Mouse (Mus musculus): ENCODE results near the gene Slc25a43. TPM values are rescaled to one million over a fixed set of nuclear protein-coding genes. Genes with fewer than 3 reads are reported as not detected.

Gene Slc25a43
- polyA plus RNA-seq, 1 experiment from 2014 or later, result 1.5 TPM

DNA sequence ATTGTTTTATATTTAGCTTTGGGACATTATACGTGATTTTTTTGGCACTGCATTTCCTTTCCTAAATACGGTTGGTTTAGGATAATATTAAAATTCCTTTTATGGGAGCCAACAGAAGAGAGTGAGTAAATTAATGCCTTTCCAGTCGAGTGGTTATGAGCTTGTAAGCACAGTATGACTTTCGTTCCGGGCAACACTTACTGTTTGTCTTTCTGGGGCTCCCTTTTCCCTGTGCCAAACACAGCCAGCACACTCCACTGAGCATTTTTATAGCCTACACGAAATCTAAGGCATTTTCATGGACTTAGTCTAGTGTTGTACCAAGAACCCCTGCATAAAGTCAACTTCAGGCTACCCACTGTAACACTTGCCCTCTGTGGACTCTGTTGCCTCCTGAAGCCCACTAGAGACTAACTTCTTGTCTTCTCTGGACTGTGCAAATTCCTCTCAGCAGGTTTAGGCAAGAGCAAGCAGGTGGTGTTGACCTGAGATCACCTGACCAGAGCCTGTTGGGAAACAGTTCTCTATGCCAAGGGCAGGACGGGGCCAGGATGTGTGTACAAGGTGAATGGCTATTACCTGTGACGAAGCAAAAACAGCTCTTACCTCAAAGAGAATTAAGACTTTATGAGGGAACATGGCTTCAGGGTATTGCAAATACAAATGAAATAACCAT lies 70.8 kb downstream of the Slc25a43 start:
- H3K4me2 ChIP-seq (replicated peaks), result no peak overlapping the region
- H3K4me1 ChIP-seq, result no peaks in the 10 kb centered on the region; the same call in 1 of the 2 replicates
- ATAC-seq (ENCODE audit: insufficient number of reproducible peaks, insufficient read depth, low FRiP score, low TSS enrichment), result no peak
- no peak overlapping the region for H3K9ac ChIP-seq
- no peak overlapping the region for H3K27ac ChIP-seq
- H3K27me3 ChIP-seq, result no peaks in the 10 kb centered on the region
- H3K36me3 ChIP-seq, result no peaks in the 10 kb centered on the region
- H3K9me3 ChIP-seq, result no peaks in the 10 kb centered on the region
- no peak overlapping the region for H3K4me3 ChIP-seq
- 83% methylated on average over 8 of the region's 8 CpGs for WGBS

GRCm38 (mm10) chrX:36815022-36815421 lies 71.6 kb downstream of the Slc25a43 start:
- 78% methylated on average over 4 of the region's 4 CpGs for WGBS
- no peak for ATAC-seq (ENCODE audit: insufficient number of reproducible peaks, insufficient read depth, low FRiP score, low TSS enrichment)

DNA sequence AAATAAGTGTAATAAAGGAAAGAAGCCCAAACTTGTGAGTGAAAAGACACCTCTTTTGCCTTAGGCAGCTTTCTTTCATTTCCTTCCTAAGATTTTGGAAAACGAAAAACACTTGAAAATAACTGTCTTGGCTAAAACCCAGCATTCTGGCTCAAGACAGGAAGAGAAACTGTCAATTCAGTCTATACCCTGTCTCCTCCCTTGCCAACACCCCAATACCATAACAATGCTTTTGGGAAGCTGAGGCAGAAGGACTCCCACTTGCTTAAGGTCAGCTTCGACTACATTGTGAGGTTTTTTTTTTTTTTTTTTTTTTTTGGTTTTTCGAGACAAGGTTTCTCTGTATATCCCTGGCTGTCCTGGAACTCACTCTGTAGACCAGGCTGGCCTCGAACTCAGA lies 72.0 kb downstream of the Slc25a43 start:
- Histone ChIP-seq H3K27ac (no peak overlapping the region), H3K27me3 (no peaks in the 10 kb centered on the region), H3K36me3 (no peaks in the 10 kb centered on the region), H3K4me1 (no peaks in the 10 kb centered on the region; the same call in 1 of the 2 replicates), H3K9me3 (no peaks in the 10 kb centered on the region), H3K9ac (no peak overlapping the region), H3K4me2 (replicated peaks) (no peak overlapping the region), H3K4me3 (no peak overlapping the region)
- ATAC-seq (ENCODE audit: insufficient number of reproducible peaks, insufficient read depth, low FRiP score, low TSS enrichment), result no peak
- 85% methylated on average over 4 of the region's 4 CpGs for WGBS

More at GRCm38 (mm10) chrX:36815022-36815421, 71.6 kb downstream of the Slc25a43 start:
- H3K9me3 ChIP-seq, result no peaks in the 10 kb centered on the region
- H3K27me3 ChIP-seq, result no peaks in the 10 kb centered on the region
- H3K27ac ChIP-seq, result no peak overlapping the region
- H3K4me2 ChIP-seq (replicated peaks), result no peak overlapping the region
- no peak overlapping the region for H3K9ac ChIP-seq
- no peaks in the 10 kb centered on the region; the same call in 1 of the 2 replicates for H3K4me1 ChIP-seq
- H3K4me3 ChIP-seq, result no peak overlapping the region
- no peaks in the 10 kb centered on the region for H3K36me3 ChIP-seq

GRCm38 (mm10) chrX:36816368-36816899 lies 73.0 kb downstream of the Slc25a43 start:
- Histone ChIP-seq H3K4me3 (no peak overlapping the region), H3K4me2 (replicated peaks) (peak overlapping the region; percentile 43), H3K27ac (peak overlapping the region; percentile 81), H3K27me3 (no peaks in the 10 kb centered on the region), H3K36me3 (no peaks in the 10 kb centered on the region), H3K4me1 (no peaks in the 10 kb centered on the region; the same call in 1 of the 2 replicates), H3K9me3 (no peaks in the 10 kb centered on the region), H3K9ac (no peak overlapping the region)
- ATAC-seq (ENCODE audit: insufficient number of reproducible peaks, insufficient read depth, low FRiP score, low TSS enrichment), result no peak
- WGBS, result 38% methylated on average over 8 of the region's 8 CpGs

GRCm38 (mm10) chrX:36816953-36817441 lies 73.5 kb downstream of the Slc25a43 start:
- Histone ChIP-seq H3K4me1 (no peaks in the 10 kb centered on the region; the same call in 1 of the 2 replicates), H3K4me3 (0 out of 2 replicates have a peak overlapping the region, but pooled peaks have one; percentile 9), H3K9ac (no peak overlapping the region), H3K27ac (peak overlapping the region; percentile 81), H3K27me3 (no peaks in the 10 kb centered on the region), H3K36me3 (no peaks in the 10 kb centered on the region), H3K9me3 (no peaks in the 10 kb centered on the region), H3K4me2 (replicated peaks) (peak overlapping the region; percentile 43)
- WGBS, result 9% methylated on average over 10 of the region's 10 CpGs
- ATAC-seq (ENCODE audit: insufficient number of reproducible peaks, insufficient read depth, low FRiP score, low TSS enrichment), result peak; percentile 87

GRCm38 (mm10) chrX:36819575-36819974 lies 76.1 kb downstream of the Slc25a43 start:
- H3K9me3 ChIP-seq, result no peaks in the 10 kb centered on the region
- H3K4me3 ChIP-seq, result no peak overlapping the region
- H3K9ac ChIP-seq, result no peak overlapping the region
- 42% methylated on average over 3 of the region's 4 CpGs for WGBS
- no peaks in the 10 kb centered on the region for H3K36me3 ChIP-seq
- H3K4me2 ChIP-seq (replicated peaks), result no peak overlapping the region
- no peak for ATAC-seq (ENCODE audit: insufficient number of reproducible peaks, insufficient read depth, low FRiP score, low TSS enrichment)
- no peak overlapping the region for H3K27ac ChIP-seq
- no peaks in the 10 kb centered on the region for H3K27me3 ChIP-seq
- no peaks in the 10 kb centered on the region; the same call in 1 of the 2 replicates for H3K4me1 ChIP-seq

GRCm38 (mm10) chrX:36820201-36820600 lies 76.7 kb downstream of the Slc25a43 start:
- ATAC-seq (ENCODE audit: insufficient number of reproducible peaks, insufficient read depth, low FRiP score, low TSS enrichment), result no peak
- H3K36me3 ChIP-seq, result no peaks in the 10 kb centered on the region
- no peaks in the 10 kb centered on the region for H3K27me3 ChIP-seq
- no peak overlapping the region for H3K4me3 ChIP-seq
- H3K9ac ChIP-seq, result no peak overlapping the region
- 21% methylated on average over 4 of the region's 4 CpGs for WGBS
- no peaks in the 10 kb centered on the region for H3K9me3 ChIP-seq
- H3K27ac ChIP-seq, result no peak overlapping the region
- H3K4me2 ChIP-seq (replicated peaks), result no peak overlapping the region
- no peaks in the 10 kb centered on the region; the same call in 1 of the 2 replicates for H3K4me1 ChIP-seq

DNA sequence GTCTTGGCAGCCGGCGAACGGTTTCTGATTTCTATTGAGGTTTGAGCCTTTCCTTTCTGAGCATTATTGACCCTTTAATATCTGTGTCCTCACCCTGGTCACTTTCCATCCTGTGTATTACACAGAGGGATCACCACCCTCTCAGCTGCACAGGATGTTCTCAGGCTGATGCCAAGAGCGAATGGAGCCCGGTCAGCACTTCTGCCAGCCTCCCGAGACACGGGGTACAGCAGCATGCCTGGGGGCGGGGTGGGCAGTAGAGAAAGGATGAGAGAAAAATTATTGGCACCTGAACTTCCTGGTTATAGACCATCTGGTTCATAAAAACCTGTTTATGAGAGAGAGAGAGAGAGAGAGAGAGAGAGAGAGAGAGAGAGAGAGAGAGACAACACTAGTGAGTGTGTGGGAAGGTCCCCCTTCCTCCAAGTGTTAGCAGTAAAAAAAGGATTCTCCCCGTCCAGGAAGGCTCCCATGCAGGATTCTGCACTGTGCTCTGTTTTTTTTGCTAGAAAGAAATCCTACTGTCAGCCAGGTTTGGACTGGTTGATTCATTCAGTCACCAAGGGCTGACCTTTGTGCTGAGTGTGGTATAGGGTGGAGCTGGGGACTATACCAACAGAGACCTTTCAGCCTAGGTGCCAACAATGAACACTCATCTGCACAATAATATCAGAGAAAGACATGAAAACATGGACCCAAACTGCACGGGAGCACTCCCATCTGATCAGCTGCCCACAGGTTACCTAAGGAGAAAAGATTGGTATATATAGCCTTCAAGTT lies 80.7 kb downstream of the Slc25a43 start:
- Histone ChIP-seq H3K36me3 (no peaks in the 10 kb centered on the region), H3K9ac (no peak overlapping the region), H3K9me3 (no peaks in the 10 kb centered on the region), H3K4me3 (no peak overlapping the region), H3K27ac (no peak overlapping the region), H3K4me1 (no peaks in the 10 kb centered on the region), H3K4me2 (replicated peaks) (no peak overlapping the region), H3K27me3 (no peaks in the 10 kb centered on the region)
- WGBS, result 76% methylated on average over 10 of the region's 10 CpGs
- ATAC-seq (ENCODE audit: insufficient number of reproducible peaks, insufficient read depth, low FRiP score, low TSS enrichment), result no peak

- Histone ChIP-seq H3K4me3 (no peak overlapping the region), H3K9ac (no peak overlapping the region), H3K36me3 (no peaks in the 10 kb centered on the region), H3K27me3 (no peaks in the 10 kb centered on the region), H3K9me3 (no peaks in the 10 kb centered on the region), H3K4me2 (replicated peaks) (no peak overlapping the region), H3K27ac (no peak overlapping the region), H3K4me1 (no peaks in the 10 kb centered on the region)
- WGBS, result 62% methylated on average over 2 of the region's 2 CpGs
- no peak for ATAC-seq (ENCODE audit: insufficient number of reproducible peaks, insufficient read depth, low FRiP score, low TSS enrichment)
Measured at GRCm38 (mm10) chrX:36825032-36825431, 81.6 kb downstream of the Slc25a43 start.
